Mouse (Mus musculus): ENCODE data around the gene 4833420G17Rik.

DNA sequence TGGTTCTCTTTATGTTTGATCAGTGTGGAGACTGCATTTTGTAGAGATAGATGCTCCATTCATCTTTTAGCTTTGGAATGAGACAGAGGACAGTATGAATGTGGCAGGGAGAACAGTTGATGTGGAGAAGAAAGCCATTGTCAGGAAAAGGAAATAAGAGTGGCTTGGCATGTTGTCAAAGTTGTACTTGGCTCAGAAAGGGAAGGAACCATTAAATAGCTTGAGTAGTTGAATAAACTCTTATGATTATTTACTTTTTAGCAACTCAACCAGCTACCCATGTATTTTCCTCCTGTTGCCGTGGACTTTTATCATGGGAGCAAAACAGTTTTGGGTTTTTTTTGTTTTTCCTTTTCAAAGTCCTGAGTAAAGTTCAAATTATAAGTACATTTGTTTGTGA, 30.5 kb upstream of the 4833420G17Rik start:
- TF ChIP-seq CTCF (IDR thresholded peaks at IDR 0.05; ENCODE audit: borderline replicate concordance, insufficient read depth, low read length): no peak
- no peak for TF ChIP-seq POLR2A (IDR thresholded peaks at IDR 0.05; ENCODE audit: low read depth, low read length)

All from embryonic fibroblast, embryonic 13.5 days (primary cell).